Mouse (Mus musculus) kidney, adult 2 months (tissue): ENCODE results near the gene Klhl2. TPM values are rescaled to one million over a fixed set of nuclear protein-coding genes. Genes with fewer than 3 reads are reported as not detected.

Experiments used
- DNase-seq: peaks from one replicate; pipeline ENCODE4 v3.0.0; 2021
- H3K27ac ChIP-seq: fragments of 200-500 bp; 2 replicates; pipeline ENCODE4 v1.5.1; 2012; ENCODE audit warnings: low read depth, low read length, control low read depth, inconsistent platforms; ENCODE audit not compliant: insufficient read depth
- H3K27me3 ChIP-seq: fragments of 200-500 bp; replicated peaks from 2 replicates; pipeline ENCODE4 v1.6.1; 2012; ENCODE audit warnings: mild to moderate bottlenecking, moderate library complexity, low read length, inconsistent platforms; ENCODE audit not compliant: control insufficient read depth, insufficient read depth
- H3K36me3 ChIP-seq: fragments of 200-500 bp; 2 replicates; pipeline ENCODE4 v1.6.1; 2012; ENCODE audit warnings: mild to moderate bottlenecking, moderate library complexity, low read length, inconsistent platforms; ENCODE audit not compliant: control insufficient read depth, insufficient read depth
- H3K4me1 ChIP-seq: fragments of 200-500 bp; 2 replicates; pipeline ENCODE4 v1.6.1; 2011; ENCODE audit warnings: low read length; ENCODE audit not compliant: control insufficient read depth, insufficient read depth
- H3K4me3 ChIP-seq: fragments of 200-500 bp; 2 replicates; pipeline ENCODE4 v1.5.1; 2011; ENCODE audit warnings: mild to moderate bottlenecking, low read depth, low read length, control low read depth; ENCODE audit not compliant: insufficient read depth
- CTCF ChIP-seq: fragments of 200-500 bp; conservative IDR thresholded peaks from 2 replicates; pipeline ENCODE4 v1.5.1; 2011; ENCODE audit warnings: low read depth, mild to moderate bottlenecking, control low read depth, low read length, moderate library complexity, mixed read lengths; ENCODE audit not compliant: insufficient read depth, insufficient read length
- POLR2A ChIP-seq: fragments of 200-500 bp; IDR thresholded peaks from one replicate; pipeline ENCODE4 v1.6.1; 2011; ENCODE audit warnings: low read depth, low read length, control low read depth
- WGBS: fragments of 180-500 bp; shearing (Covaris S2); methylation state at CpG from one replicate; pipeline ENCODE4 v1.1.7; 2018; 5-methylcytosine and 5-hydroxymethylcytosine counted together
- polyA plus RNA-seq: library from polyadenylated mRNA; depleted of rRNA; stranded (reverse); fragments of >200 nt; gene quantifications from 2 replicates; pipeline ENCODE4 v1.2.3, GENCODE M21; 2012; rRNA removed

The Klhl2 gene
- polyA plus RNA-seq: 14.0 and 15.6 TPM in 2 replicates

GRCm38 (mm10) chr8:64849897-64850541 lies at the start of gene Klhl2:
Klhl2 (minus strand) TSS chr8:64850017.
- H3K27me3 ChIP-seq: no peaks in the 10 kb centered on the region
- peak; percentile 86 for DNase-seq

GRCm38 (mm10) chr8:64898710-64899109 lies 48.9 kb upstream of the Klhl2 start:
- no peak overlapping the region for H3K27ac ChIP-seq
- no peak overlapping the region for H3K4me3 ChIP-seq
- WGBS: 22% methylated on average over 4 of the region's 4 CpGs
- no peak for TF ChIP-seq POLR2A
- TF ChIP-seq CTCF: no peak
- no peaks in the 10 kb centered on the region for H3K27me3 ChIP-seq
- no peaks in the 10 kb centered on the region for H3K36me3 ChIP-seq
- peak; percentile 71 for DNase-seq
- no peaks in the 10 kb centered on the region for H3K4me1 ChIP-seq

More at GRCm38 (mm10) chr8:64849897-64850541, at the start of gene Klhl2:
- no peaks in the 10 kb centered on the region for H3K36me3 ChIP-seq
- peaks cover 14% of the 10 kb centered on the region; the same call in 1 of the 2 replicates for H3K4me1 ChIP-seq
- peak within 1 kb of the TSS; percentile 90 for H3K4me3 ChIP-seq
- H3K27ac ChIP-seq: peak within 1 kb of the TSS; percentile 75
- 1% methylated on average over 64 of the region's 68 CpGs for WGBS
- peak; percentile 61 for TF ChIP-seq POLR2A
- TF ChIP-seq CTCF: no peak

DNA sequence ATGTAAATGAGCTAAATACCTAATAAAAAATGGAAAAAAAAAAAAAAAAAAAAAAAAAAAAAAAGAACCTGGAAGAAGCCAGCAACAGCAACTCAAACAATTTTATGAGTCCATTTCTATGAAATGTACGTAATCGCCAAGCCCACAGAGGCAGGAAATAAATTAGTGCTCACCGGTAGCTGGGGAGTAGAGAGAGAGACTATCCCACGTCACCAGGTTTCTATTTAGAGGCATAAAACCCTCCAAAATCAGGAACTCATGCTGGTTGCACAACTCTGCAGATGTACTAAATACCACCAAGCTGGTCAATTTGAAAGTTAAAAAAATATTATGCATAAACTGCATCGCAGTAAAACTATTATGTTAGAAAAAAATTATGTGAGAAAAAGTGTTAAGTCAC lies 46.9 kb upstream of the Klhl2 start:
- no peak for DNase-seq
- TF ChIP-seq CTCF (no peak), POLR2A (no peak)
- H3K4me3 ChIP-seq: no peak overlapping the region

DNA sequence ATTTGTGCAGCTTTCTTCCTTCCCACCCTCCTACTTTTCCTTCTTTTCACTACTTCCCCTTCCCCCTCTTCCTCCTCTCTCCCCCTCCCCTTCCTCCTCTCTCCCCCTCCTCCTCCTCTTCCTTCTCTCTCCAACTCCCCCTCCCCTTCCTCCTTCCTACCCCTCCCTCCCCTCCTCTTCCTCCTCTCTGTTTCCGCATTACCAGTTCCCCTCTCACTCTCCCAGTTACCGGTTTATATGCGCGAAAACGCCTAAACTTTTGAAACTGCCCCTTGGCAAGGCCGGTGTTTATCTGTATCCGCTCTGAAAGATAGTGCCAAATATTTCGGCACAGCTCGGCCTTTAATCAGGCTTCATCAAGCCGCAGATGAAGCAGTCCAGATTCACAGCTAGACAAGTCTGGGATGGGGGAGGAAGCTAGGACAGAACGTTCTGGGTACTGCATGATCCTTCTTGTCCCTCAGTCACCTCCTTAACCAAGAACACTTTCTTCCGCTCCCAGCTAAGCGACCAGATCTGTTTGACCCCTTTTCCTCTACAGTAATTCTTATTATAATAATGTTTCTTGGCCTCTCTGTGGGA lies 30.9 kb upstream of the Klhl2 start:
- peak; percentile 77 for DNase-seq
- Histone ChIP-seq H3K36me3 (no peaks in the 10 kb centered on the region), H3K4me3 (no peak overlapping the region), H3K27ac (peak overlapping the region; percentile 35), H3K4me1 (no peaks in the 10 kb centered on the region), H3K27me3 (no peaks in the 10 kb centered on the region)
- WGBS: 36% methylated on average over 13 of the region's 13 CpGs
- TF ChIP-seq POLR2A (no peak), CTCF (no peak)

More for the DNA sequence above, 46.9 kb upstream of the Klhl2 start:
- H3K4me1 ChIP-seq: no peaks in the 10 kb centered on the region
- no peaks in the 10 kb centered on the region for H3K27me3 ChIP-seq
- H3K36me3 ChIP-seq: no peaks in the 10 kb centered on the region
- 89% methylated on average over 5 of the region's 5 CpGs for WGBS
- H3K27ac ChIP-seq: no peak overlapping the region

GRCm38 (mm10) chr8:64877630-64878312 lies 28.0 kb upstream of the Klhl2 start:
- DNase-seq: peak; percentile 62
- 45% methylated on average over 22 of the region's 22 CpGs for WGBS

DNA sequence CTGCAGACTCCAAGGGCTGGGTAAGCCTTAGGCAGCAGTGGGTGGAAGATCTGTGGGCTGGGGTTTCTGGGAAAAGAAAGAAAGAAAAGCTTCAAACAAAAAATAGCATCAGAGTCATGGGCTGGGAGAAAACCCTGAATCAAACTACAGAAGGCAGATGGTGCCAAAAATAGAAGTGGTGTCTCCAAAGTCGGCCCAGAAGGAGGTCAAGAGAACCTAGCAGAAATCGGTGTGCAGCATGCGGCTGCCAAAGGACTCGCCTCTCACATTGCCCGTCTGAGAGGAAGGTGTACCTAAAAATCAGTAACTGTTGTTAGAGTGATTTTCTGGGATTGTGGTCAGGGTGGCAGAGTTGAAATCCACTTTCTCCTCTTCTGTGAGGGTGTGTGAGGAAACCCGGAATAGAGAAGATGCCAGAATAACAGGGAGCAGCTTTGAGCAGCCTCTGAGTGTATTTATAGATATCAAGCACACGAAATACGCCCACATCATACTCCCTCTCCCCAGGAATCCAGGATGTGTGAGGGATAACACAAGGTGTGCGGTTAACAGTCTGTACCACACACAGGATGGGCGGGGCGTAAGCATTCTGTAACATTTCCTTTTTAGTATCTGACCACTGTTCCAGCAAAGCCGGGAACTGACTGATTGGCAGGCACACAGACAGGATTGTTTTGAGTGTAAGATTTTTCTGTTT lies 21.8 kb upstream of the Klhl2 start:
- TF ChIP-seq CTCF (no peak), POLR2A (no peak)
- Histone ChIP-seq H3K27ac (no peak overlapping the region), H3K27me3 (no peaks in the 10 kb centered on the region), H3K36me3 (no peaks in the 10 kb centered on the region), H3K4me3 (no peak overlapping the region), H3K4me1 (no peaks in the 10 kb centered on the region)
- 62% methylated on average over 12 of the region's 12 CpGs for WGBS
- peak; percentile 16 for DNase-seq

More at GRCm38 (mm10) chr8:64877630-64878312, 28.0 kb upstream of the Klhl2 start:
- H3K36me3 ChIP-seq: no peaks in the 10 kb centered on the region
- H3K27me3 ChIP-seq: no peaks in the 10 kb centered on the region
- H3K4me3 ChIP-seq: peak overlapping the region; percentile 39
- no peak for TF ChIP-seq CTCF
- TF ChIP-seq POLR2A: no peak
- no peak overlapping the region for H3K27ac ChIP-seq
- no peaks in the 10 kb centered on the region for H3K4me1 ChIP-seq
